Mouse (Mus musculus) bone marrow macrophage, adult 2 months (primary cell): Measurements from ENCODE around the gene Ckmt1.

Source experiments
- CTCF ChIP-seq: IDR thresholded peaks from 2 replicates; pipeline ENCODE4 v1.5.1; 2012; ENCODE audit warnings: low read depth, mild to moderate bottlenecking, low read length, moderate library complexity
- POLR2A ChIP-seq: IDR thresholded peaks from 2 replicates; pipeline ENCODE4 v1.6.1; 2012; ENCODE audit warnings: mild to moderate bottlenecking, low read depth, low read length, borderline replicate concordance

DNA sequence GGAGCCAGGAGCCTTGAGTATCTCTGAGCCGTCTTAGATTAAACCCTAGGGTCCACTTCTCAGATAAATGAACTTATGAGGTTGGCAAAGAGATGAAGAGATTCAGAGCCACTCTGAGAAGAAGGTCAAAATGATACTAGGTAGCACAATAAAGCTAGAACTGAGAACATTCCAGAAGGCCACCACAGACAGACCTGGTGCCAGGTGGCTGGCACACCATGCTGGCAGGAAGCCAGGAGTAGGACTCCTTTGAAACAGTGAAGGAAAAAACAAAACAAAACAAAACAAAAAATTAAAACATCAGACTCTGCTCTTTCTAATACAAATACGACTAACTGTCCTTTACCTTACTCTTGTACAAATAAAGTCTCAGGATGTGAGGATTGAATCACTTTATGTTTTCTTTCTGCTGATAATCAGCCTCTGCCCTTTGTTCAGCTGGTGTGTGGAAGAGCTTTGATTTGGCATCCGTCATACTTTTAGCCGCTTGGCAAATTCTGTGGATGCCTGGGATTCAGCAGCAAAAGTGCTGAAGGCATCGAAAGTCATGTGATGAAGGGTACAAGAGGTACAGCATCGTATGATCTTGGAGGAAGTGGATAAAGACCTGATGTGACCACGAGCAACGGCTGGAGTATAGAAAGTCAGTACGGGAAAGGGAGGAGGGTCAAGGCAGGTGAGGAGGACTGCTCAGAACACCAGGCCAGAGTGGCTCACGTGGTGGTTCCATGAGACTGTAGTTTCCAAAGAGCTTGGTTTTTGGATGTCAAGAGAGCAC, 33.6 kb upstream of the Ckmt1 start:
- TF ChIP-seq CTCF (no peak), POLR2A (no peak)
